Mouse (Mus musculus): ENCODE data around the gene Slc25a4. TPM values are rescaled to one million over a fixed set of nuclear protein-coding genes. Genes with fewer than 3 reads are reported as not detected.
A peak's percentile ranks its signal among the peaks of the same experiment; 100 is the strongest.
"Not testable (repeated sequence)": the region's sequence is repeated elsewhere in the genome, so short reads cannot be mapped to it uniquely, and the experiment has no call there.

Gene Slc25a4
- 451 and 574 TPM in 2 replicates for polyA plus RNA-seq (2012; ENCODE audit: insufficient read depth, insufficient read length, missing spikeins)

DNA sequence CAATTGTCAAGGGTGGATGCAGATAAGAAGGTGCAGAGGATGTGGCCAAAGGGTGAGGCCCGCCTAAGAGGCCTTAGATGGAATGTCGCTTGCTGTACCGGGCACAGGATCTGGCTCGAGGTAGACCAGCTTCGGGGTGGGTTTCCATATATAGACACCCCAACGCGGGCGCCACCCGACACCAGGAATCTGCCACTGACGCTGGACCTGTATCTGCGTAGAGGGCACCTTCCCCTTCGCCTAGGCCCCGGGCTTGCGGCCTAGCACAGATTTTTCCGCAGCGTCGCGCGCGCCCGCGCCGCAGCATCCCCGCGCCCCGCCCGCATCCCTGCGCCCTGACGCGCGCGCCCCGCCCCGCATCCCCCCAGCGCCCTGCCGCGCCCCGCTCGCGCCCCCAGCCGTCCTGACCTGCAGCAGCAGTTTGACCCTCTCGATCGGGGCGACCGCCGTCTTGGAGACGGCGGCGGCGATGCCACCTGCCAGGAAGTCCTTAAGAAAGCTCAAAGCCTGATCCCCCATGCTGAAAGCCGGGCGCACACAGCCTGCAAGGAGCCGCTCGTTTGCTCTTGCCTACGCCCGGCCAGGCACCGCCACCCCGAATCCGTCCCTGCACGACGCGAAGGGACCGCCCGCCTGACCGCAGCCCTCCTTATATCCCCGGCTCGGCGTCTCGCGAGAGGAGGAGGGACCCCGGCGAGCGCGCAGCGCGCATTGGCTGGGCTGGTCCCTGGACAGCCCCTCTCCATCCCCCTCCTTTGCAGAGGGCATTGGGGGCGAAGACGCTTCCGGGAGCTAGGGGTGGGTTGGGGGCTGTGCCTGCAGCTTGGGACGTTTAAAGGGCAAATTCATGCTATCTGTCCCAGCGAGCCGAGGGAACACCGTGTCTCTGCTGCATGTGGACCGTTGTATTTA lies at the start of gene Slc25a4:
Gene Slc25a4, minus strand, starts transcription at position 881 of the 912 bp plus-strand sequence.
- H3K27ac ChIP-seq (replicated peaks; ENCODE audit: low read depth, low read length): peak within 1 kb of the TSS; percentile 58
- H3K4me1 ChIP-seq (ENCODE audit: control insufficient read depth, insufficient read depth, insufficient read length, low read length): peaks cover 14% of the 10 kb centered on the region
- H3K4me3 ChIP-seq (ENCODE audit: insufficient read depth, low read depth, low read length): peak within 1 kb of the TSS; percentile 75

DNA sequence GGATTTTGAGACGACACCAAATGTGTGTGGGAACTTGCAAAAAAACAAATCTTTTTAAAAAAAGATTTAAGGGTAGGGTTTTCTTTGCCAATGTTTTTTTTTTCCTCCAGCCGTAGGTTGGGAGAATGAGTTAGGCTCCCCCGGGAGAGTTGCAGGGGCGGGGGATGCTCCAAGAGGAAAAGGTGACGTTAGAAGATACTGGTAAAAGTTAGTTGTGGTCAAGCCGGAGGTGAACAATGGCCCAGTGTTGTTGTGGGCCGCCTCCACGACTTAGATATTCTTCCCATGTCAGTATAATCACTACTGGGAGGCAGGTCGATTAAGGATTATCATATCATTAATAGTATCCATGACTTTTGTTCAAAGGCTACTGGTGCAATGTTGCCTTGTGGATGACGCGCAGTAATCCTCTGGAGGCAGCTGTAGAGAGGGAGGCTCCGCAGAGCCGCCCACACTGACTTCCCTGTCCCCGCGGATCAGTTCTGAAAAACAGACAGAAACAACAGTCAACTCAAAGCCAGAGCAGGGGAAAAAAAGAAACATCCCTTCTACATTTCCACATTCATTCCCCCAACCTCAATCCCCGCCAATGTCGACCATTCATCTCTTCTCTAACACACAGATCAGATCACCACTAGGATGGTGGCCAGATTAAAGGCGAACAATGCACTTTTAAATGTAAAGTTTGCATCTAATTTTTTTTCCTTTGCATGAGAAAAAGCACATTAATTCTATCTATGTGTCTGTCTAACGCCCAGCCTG lies 47.0 kb upstream of the Slc25a4 start:
- H3K27ac ChIP-seq (replicated peaks; ENCODE audit: low read depth, low read length): no peak overlapping the region
- no peak overlapping the region for H3K4me3 ChIP-seq (ENCODE audit: insufficient read depth, low read depth, low read length)
- no peaks in the 10 kb centered on the region for H3K4me1 ChIP-seq (ENCODE audit: control insufficient read depth, insufficient read depth, insufficient read length, low read length)

- Histone ChIP-seq H3K4me1 (ENCODE audit: control insufficient read depth, insufficient read depth, insufficient read length, low read length) (no peaks in the 10 kb centered on the region), H3K27ac (replicated peaks; ENCODE audit: low read depth, low read length) (no peak overlapping the region), H3K4me3 (ENCODE audit: insufficient read depth, low read depth, low read length) (no peak overlapping the region)
These were observed 41.4 kb upstream of the Slc25a4 start for GRCm38 (mm10) chr8:46252456-46252855.

GRCm38 (mm10) chr8:46251561-46251960 lies 40.5 kb upstream of the Slc25a4 start:
- H3K4me3 ChIP-seq (ENCODE audit: insufficient read depth, low read depth, low read length): no peak overlapping the region

GRCm38 (mm10) chr8:46246346-46246745 lies 35.3 kb upstream of the Slc25a4 start:
- H3K4me1 ChIP-seq (ENCODE audit: control insufficient read depth, insufficient read depth, insufficient read length, low read length): no peaks in the 10 kb centered on the region
- no peak overlapping the region for H3K27ac ChIP-seq (replicated peaks; ENCODE audit: low read depth, low read length)
- H3K4me3 ChIP-seq (ENCODE audit: insufficient read depth, low read depth, low read length): no peak overlapping the region

More at GRCm38 (mm10) chr8:46251561-46251960, 40.5 kb upstream of the Slc25a4 start:
- H3K4me1 ChIP-seq (ENCODE audit: control insufficient read depth, insufficient read depth, insufficient read length, low read length): no peaks in the 10 kb centered on the region
- H3K27ac ChIP-seq (replicated peaks; ENCODE audit: low read depth, low read length): no peak overlapping the region

DNA sequence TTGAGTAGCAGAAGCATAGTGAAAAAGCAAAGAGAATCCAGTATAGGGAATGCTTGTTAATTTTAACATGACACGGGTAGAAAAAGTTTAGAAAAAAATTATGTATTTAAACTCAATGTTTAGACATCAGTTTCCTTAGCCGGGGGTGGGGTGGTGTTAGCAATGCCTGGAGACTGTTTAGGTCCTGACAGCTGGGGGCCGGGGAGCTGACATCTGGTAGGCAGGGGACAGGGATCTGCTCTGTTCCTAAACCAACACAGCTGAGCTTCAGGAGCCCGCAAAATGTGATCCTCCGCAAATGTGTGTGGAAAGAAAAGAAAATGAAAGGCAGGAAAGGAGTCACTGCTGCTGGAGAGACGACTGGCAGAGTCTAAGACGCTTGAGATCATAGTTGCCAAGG lies 31.9 kb upstream of the Slc25a4 start:
- Histone ChIP-seq H3K27ac (replicated peaks; ENCODE audit: low read depth, low read length) (no peak overlapping the region), H3K4me1 (ENCODE audit: control insufficient read depth, insufficient read depth, insufficient read length, low read length) (no peaks in the 10 kb centered on the region), H3K4me3 (ENCODE audit: insufficient read depth, low read depth, low read length) (no peak overlapping the region)

DNA sequence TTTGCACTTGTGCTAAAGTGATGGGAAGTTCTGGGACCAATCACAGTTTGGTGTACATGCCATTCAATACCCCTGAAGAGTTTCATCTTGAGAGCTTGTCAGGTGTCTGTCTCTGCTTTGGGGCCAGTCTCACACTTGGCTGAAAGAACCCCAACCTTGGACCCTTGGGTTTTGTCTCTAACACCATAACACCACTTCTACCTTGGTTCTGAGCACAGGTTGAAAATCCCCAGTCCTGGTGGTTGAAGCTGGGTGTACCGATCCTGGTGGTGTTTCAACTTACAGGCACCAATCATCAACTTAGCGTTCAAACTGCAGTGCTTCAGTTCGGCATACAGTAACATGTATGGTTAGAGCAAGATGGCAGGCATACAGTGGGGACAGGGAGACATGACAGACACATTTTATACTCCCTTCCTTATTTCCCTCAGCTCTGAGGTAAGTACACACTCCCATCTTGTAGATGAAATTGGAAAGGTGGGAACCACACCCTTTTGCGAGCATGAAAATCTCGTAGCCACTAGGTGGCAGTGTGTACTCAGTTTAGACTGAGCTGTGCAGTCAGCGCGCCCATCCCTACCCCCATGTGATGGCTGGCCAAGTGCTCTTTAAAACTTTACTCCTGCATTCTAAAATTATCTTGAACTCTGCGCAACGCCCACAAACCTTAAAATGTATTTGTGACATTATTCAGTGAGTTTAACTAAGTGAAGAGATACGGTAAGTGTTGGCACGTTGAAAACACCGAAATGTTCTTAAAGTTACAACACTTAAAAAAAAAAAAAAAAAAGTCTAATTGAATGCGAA lies 30.7 kb upstream of the Slc25a4 start:
- Histone ChIP-seq H3K27ac (replicated peaks; ENCODE audit: low read depth, low read length) (no peak overlapping the region), H3K4me3 (ENCODE audit: insufficient read depth, low read depth, low read length) (no peak overlapping the region), H3K4me1 (ENCODE audit: control insufficient read depth, insufficient read depth, insufficient read length, low read length) (no peaks in the 10 kb centered on the region)

DNA sequence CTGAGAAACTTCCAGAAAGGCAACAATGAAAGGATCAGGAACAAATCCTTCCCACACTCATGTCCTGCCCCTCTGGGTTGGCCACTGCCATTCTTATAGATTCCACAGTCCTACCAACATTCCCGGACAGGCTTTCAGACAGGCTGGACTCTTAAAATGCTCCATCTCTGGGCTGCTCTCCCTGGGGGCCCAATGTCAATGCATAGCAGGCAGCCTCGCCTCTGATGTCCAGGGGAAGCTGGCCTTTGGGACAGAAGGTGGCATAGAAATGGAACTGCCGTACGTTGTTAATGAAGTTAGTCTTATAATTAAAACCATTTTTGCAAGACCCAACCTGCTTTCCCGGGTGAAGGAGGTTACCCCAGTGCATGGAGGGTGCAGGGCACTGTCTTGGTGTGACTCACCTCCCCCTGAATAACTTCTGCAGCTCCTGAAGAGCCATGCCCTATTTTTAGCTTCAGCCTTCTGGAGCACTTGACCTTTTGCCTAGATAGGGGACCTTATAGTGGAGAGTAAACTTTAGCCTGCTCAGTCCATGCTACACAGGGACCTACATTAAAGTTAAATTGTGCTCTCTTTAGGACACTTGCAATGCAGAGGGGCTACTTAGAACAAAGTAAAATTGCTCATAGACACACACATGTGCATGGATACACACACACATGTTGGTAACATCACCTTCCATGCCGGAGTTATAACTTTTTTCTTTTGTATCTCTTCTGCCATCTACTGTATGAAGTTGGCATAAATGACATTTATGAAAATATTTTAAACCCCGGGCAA lies 25.5 kb upstream of the Slc25a4 start:
- Histone ChIP-seq H3K27ac (replicated peaks; ENCODE audit: low read depth, low read length) (no peak overlapping the region), H3K4me3 (ENCODE audit: insufficient read depth, low read depth, low read length) (no peak overlapping the region), H3K4me1 (ENCODE audit: control insufficient read depth, insufficient read depth, insufficient read length, low read length) (no peaks in the 10 kb centered on the region)

- Histone ChIP-seq H3K27ac (replicated peaks; ENCODE audit: low read depth, low read length) (no peak overlapping the region), H3K4me1 (ENCODE audit: control insufficient read depth, insufficient read depth, insufficient read length, low read length) (no peaks in the 10 kb centered on the region)
These were observed 23.7 kb upstream of the Slc25a4 start for GRCm38 (mm10) chr8:46234736-46235135.

DNA sequence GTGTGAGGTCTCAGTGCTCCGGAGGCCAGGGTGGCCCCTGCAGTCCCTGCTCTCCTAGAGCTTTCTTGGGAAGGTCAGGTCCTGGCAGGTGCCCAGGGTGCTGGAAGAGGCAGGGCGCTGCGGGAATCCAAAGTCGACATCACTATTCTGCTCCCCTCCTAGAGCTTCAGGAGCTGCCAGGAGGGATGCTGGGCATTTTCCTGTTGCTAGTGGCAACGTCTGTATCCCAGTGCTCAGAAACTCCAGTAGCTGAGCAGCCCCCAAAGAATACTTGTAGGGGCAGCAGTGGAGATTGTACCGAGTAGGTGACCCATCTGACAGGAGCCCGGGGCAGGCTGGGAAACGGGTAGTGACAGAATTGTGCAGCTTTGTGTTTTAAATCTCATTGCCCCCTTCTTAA lies 21.7 kb upstream of the Slc25a4 start:
- Histone ChIP-seq H3K4me3 (ENCODE audit: insufficient read depth, low read depth, low read length) (no peak overlapping the region), H3K27ac (replicated peaks; ENCODE audit: low read depth, low read length) (no peak overlapping the region), H3K4me1 (ENCODE audit: control insufficient read depth, insufficient read depth, insufficient read length, low read length) (no peaks in the 10 kb centered on the region)

More at GRCm38 (mm10) chr8:46234736-46235135, 23.7 kb upstream of the Slc25a4 start:
- H3K4me3 ChIP-seq (ENCODE audit: insufficient read depth, low read depth, low read length): no peak overlapping the region

GRCm38 (mm10) chr8:46231968-46232367 lies 20.9 kb upstream of the Slc25a4 start:
- not testable (repeated sequence) for H3K4me1 ChIP-seq (ENCODE audit: control insufficient read depth, insufficient read depth, insufficient read length, low read length); H3K27ac ChIP-seq (replicated peaks; ENCODE audit: low read depth, low read length); H3K4me3 ChIP-seq (ENCODE audit: insufficient read depth, low read depth, low read length)

DNA sequence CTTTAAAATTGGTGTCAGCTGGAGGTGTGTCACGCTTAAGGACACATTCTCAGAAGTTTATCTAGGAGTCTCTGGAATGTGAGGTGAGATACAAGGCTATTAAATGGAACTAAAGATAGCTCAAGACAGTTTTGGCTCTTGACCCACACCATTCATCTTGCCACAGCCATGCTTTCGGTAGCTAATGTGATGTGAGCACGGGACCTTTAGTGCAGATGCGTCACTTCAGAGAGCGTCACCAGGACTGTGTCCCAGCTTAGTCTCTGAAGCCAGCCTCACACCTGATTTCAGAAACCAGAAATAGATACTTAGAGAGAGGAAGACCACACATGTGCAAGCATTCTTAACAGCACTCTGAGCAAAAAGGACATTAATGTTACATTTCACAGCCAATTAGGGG lies 15.5 kb upstream of the Slc25a4 start:
- Histone ChIP-seq H3K27ac (replicated peaks; ENCODE audit: low read depth, low read length) (no peak overlapping the region), H3K4me1 (ENCODE audit: control insufficient read depth, insufficient read depth, insufficient read length, low read length) (no peaks in the 10 kb centered on the region), H3K4me3 (ENCODE audit: insufficient read depth, low read depth, low read length) (no peak overlapping the region)

DNA sequence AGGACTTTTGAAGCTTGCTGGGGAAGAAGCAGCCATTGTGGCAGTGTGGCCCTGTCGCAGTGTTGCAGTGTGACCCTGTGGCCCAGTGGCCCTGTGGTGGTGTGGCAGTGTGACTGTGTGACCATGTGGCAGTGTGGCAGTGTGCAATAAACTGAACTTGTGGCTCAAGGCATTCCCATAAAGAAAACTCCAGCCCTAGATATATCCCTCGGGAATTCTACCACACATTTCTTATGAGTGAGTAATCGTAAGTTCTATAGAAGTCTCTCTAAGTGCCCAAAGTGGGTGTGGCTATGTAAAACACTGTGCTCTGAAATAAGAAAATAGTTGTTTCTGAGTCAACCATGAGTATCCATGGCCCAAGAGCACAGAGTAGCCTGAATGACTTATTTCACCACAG lies 14.4 kb upstream of the Slc25a4 start:
- Histone ChIP-seq H3K4me1 (ENCODE audit: control insufficient read depth, insufficient read depth, insufficient read length, low read length) (no peaks in the 10 kb centered on the region), H3K27ac (replicated peaks; ENCODE audit: low read depth, low read length) (no peak overlapping the region), H3K4me3 (ENCODE audit: insufficient read depth, low read depth, low read length) (no peak overlapping the region)

DNA sequence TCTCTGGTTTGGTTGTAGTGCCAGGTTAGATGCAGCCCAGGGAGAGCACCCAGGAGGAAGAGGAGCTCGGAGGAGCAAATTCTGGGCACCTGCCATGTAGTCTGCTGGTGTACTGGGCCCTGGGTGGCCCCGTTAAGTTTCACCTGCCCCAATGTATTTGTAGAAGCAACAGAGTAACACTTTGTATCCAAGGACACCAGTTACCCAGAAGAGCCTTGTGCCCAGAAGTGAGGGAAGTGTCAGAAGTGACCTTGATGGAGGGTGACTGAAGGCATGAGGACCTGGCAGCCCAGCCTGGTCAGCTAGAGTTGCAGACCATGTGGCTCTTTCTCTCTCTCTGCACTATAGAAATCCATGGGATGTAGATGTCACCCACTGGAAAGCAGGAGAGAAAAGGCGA lies 9.5 kb upstream of the Slc25a4 start:
- Histone ChIP-seq H3K27ac (replicated peaks; ENCODE audit: low read depth, low read length) (no peak overlapping the region), H3K4me3 (ENCODE audit: insufficient read depth, low read depth, low read length) (no peak overlapping the region), H3K4me1 (ENCODE audit: control insufficient read depth, insufficient read depth, insufficient read length, low read length) (no peaks in the 10 kb centered on the region; the same call in 1 of the 2 replicates)
